Mouse (Mus musculus) MEL (cell line): ENCODE results near the gene Unc45b. TPM values are rescaled to one million over a fixed set of nuclear protein-coding genes. Genes with fewer than 3 reads are reported as not detected.

Source experiments
- DNase-seq: peaks from one replicate; pipeline ENCODE4 v3.0.0; 2011; ENCODE audit warnings: low read depth, low spot score
- H3K27ac ChIP-seq: 2 replicates; pipeline ENCODE4 v1.5.1; 2012; ENCODE audit warnings: low read depth, mild to moderate bottlenecking, control low read depth, low read length, moderate library complexity; ENCODE audit not compliant: control insufficient read depth
- H3K27me3 ChIP-seq, 2 experiments: fragments of 150-350 bp in 1 of 2; sonication (generic) in 1 of 2; 2 replicates each; pipeline ENCODE4 v1.6.1; 2012; ENCODE audit warnings: low read length in 2 of 2, mild to moderate bottlenecking in 2 of 2, improper control_type of control experiment in 1 of 2, moderate library complexity in 1 of 2; ENCODE audit not compliant: insufficient read depth in 2 of 2, control insufficient read depth in 1 of 2
- H3K36me3 ChIP-seq, 2 experiments: 2 replicates each; pipeline ENCODE4 v1.6.1; 2012 to 2014; ENCODE audit warnings: low read length in 2 of 2, improper control_type of control experiment in 1 of 2, inconsistent platforms in 1 of 2, mild to moderate bottlenecking in 1 of 2; ENCODE audit not compliant: insufficient read depth in 2 of 2, control insufficient read depth in 1 of 2
- H3K4me1 ChIP-seq, 2 experiments: fragments of 150-350 bp in 1 of 2; sonication (generic) in 1 of 2; 2 replicates each; pipeline ENCODE4 v1.6.1; 2012; ENCODE audit warnings: low read length in 2 of 2, improper control_type of control experiment in 1 of 2, mild to moderate bottlenecking in 1 of 2; ENCODE audit not compliant: insufficient read depth in 2 of 2, control insufficient read depth in 1 of 2
- H3K4me3 ChIP-seq, 2 experiments: fragments of 150-350 bp in 1 of 2; sonication (generic) in 1 of 2; 2 replicates each; pipeline ENCODE4 v1.5.1; 2012; ENCODE audit warnings: low read depth in 2 of 2, low read length in 2 of 2, mild to moderate bottlenecking in 2 of 2, moderate library complexity in 2 of 2, control low read depth in 1 of 2, improper control_type of control experiment in 1 of 2; ENCODE audit not compliant: control insufficient read depth in 1 of 2, insufficient read depth in 1 of 2
- H3K79me2 ChIP-seq: 2 replicates; pipeline ENCODE4 v1.6.1; 2012; ENCODE audit warnings: mild to moderate bottlenecking, low read length, moderate library complexity; ENCODE audit not compliant: control insufficient read depth, poor library complexity, insufficient read depth
- H3K9ac ChIP-seq: 2 replicates; pipeline ENCODE4 v1.6.1; 2012; ENCODE audit warnings: low read depth, mild to moderate bottlenecking, control low read depth, low read length, moderate library complexity; ENCODE audit not compliant: control insufficient read depth, poor library complexity, severe bottlenecking
- H3K9me3 ChIP-seq: fragments of 150-350 bp; sonication (generic); replicated peaks from 2 replicates; pipeline ENCODE4 v1.6.1; 2012; ENCODE audit warnings: mild to moderate bottlenecking, low read length, improper control_type of control experiment, moderate library complexity; ENCODE audit not compliant: insufficient read depth
- CHD1 ChIP-seq: IDR thresholded peaks from 2 replicates; pipeline ENCODE4 v1.6.1; 2012; ENCODE audit warnings: low read depth, mild to moderate bottlenecking, inconsistent platforms, low read length, improper control_type of control experiment
- CHD2 ChIP-seq: IDR thresholded peaks from 2 replicates; pipeline ENCODE4 v1.6.1; 2011; ENCODE audit warnings: low read length, improper control_type of control experiment
- CTCF ChIP-seq, 3 experiments: IDR thresholded peaks in 2 of 3; conservative IDR thresholded peaks in 1 of 3; 2 replicates each; pipeline ENCODE4 v1.5.1; 2011 to 2012; ENCODE audit warnings: low read length in 3 of 3, low read depth in 2 of 3, mild to moderate bottlenecking in 2 of 3, improper control_type of control experiment in 1 of 3, inconsistent platforms in 1 of 3, mixed read lengths in 1 of 3, moderate library complexity in 1 of 3; ENCODE audit not compliant: control insufficient read depth in 1 of 3, insufficient read depth in 1 of 3, poor library complexity in 1 of 3, severe bottlenecking in 1 of 3
- E2F4 ChIP-seq: IDR thresholded peaks from 2 replicates; pipeline ENCODE4 v1.6.1; 2011; ENCODE audit warnings: low read depth, low read length, improper control_type of control experiment, borderline replicate concordance
- ELF1 ChIP-seq: IDR thresholded peaks from 2 replicates; pipeline ENCODE4 v1.6.1; 2014; ENCODE audit warnings: low read depth, mild to moderate bottlenecking, inconsistent platforms, low read length, improper control_type of control experiment, moderate library complexity
- ETS1 ChIP-seq: IDR thresholded peaks from 2 replicates; pipeline ENCODE4 v1.6.1; 2012; ENCODE audit warnings: low read depth, mild to moderate bottlenecking, inconsistent platforms, low read length, improper control_type of control experiment, moderate library complexity
- GABPA ChIP-seq: IDR thresholded peaks from 2 replicates; pipeline ENCODE4 v1.6.1; 2012; ENCODE audit warnings: low read depth, mild to moderate bottlenecking, inconsistent platforms, low read length, improper control_type of control experiment, moderate library complexity
- GATA1 ChIP-seq: IDR thresholded peaks from 2 replicates; pipeline ENCODE4 v1.6.1; 2011; ENCODE audit warnings: low read depth, low read length, improper control_type of control experiment
- MAFK ChIP-seq: IDR thresholded peaks from 2 replicates; pipeline ENCODE4 v1.6.1; 2011; ENCODE audit warnings: low read depth, mild to moderate bottlenecking, low read length, improper control_type of control experiment, borderline replicate concordance
- MAX ChIP-seq: IDR thresholded peaks from 2 replicates; pipeline ENCODE4 v1.6.1; 2011; ENCODE audit warnings: low read length, improper control_type of control experiment
- MAZ ChIP-seq: IDR thresholded peaks from 2 replicates; pipeline ENCODE4 v1.6.1; 2012; ENCODE audit warnings: low read depth, mild to moderate bottlenecking, inconsistent platforms, low read length, improper control_type of control experiment
- MEF2A ChIP-seq: IDR thresholded peaks from 2 replicates; pipeline ENCODE4 v1.6.1; 2014; ENCODE audit warnings: low read depth, mild to moderate bottlenecking, inconsistent platforms, low read length, improper control_type of control experiment; ENCODE audit not compliant: poor library complexity, insufficient replicate concordance, severe bottlenecking; ENCODE audit errors: extremely low read depth
- MXI1 ChIP-seq: IDR thresholded peaks from 2 replicates; pipeline ENCODE4 v1.6.1; 2011; ENCODE audit warnings: mild to moderate bottlenecking, low read depth, low read length, improper control_type of control experiment
- MYB ChIP-seq: IDR thresholded peaks from 2 replicates; pipeline ENCODE4 v1.6.1; 2011; ENCODE audit warnings: mild to moderate bottlenecking, low read depth, low read length, improper control_type of control experiment
- MYC ChIP-seq: IDR thresholded peaks from 2 replicates; pipeline ENCODE4 v1.6.1; 2011; ENCODE audit warnings: low read depth, mild to moderate bottlenecking, low read length, improper control_type of control experiment, moderate library complexity
- NELFE ChIP-seq: IDR thresholded peaks from 2 replicates; pipeline ENCODE4 v1.6.1; 2011; ENCODE audit warnings: low read depth, low read length, improper control_type of control experiment
- NRF1 ChIP-seq: IDR thresholded peaks from 2 replicates; pipeline ENCODE4 v1.6.1; 2014; ENCODE audit warnings: low read depth, mild to moderate bottlenecking, inconsistent platforms, low read length, improper control_type of control experiment, moderate library complexity; ENCODE audit not compliant: poor library complexity, insufficient read depth, severe bottlenecking
- POLR2A ChIP-seq, 2 experiments: IDR thresholded peaks; 2 replicates each; pipeline ENCODE4 v1.6.1; 2011 to 2012; ENCODE audit warnings: low read length in 2 of 2, mild to moderate bottlenecking in 2 of 2, control low read depth in 1 of 2, improper control_type of control experiment in 1 of 2, low read depth in 1 of 2, moderate library complexity in 1 of 2; ENCODE audit not compliant: control insufficient read depth in 1 of 2, insufficient read depth in 1 of 2, poor library complexity in 1 of 2
- RCOR1 ChIP-seq: IDR thresholded peaks from 2 replicates; pipeline ENCODE4 v1.6.1; 2012; ENCODE audit warnings: low read depth, mild to moderate bottlenecking, inconsistent platforms, low read length, improper control_type of control experiment
- SIN3A ChIP-seq: IDR thresholded peaks from 2 replicates; pipeline ENCODE4 v1.6.1; 2012; ENCODE audit warnings: low read length, improper control_type of control experiment, inconsistent platforms
- SMC3 ChIP-seq: IDR thresholded peaks from 2 replicates; pipeline ENCODE4 v1.6.1; 2011; ENCODE audit warnings: low read depth, low read length, improper control_type of control experiment
- TAL1 ChIP-seq: IDR thresholded peaks from 2 replicates; pipeline ENCODE4 v1.6.1; 2012; ENCODE audit warnings: mild to moderate bottlenecking, inconsistent platforms, low read length, moderate library complexity, mixed read lengths
- TBP ChIP-seq: IDR thresholded peaks from 2 replicates; pipeline ENCODE4 v1.8.0; 2011; ENCODE audit warnings: low read depth, low read length, improper control_type of control experiment
- TCF12 ChIP-seq: IDR thresholded peaks from 2 replicates; pipeline ENCODE4 v1.6.1; 2014; ENCODE audit warnings: low read depth, mild to moderate bottlenecking, inconsistent platforms, low read length, improper control_type of control experiment, moderate library complexity
- UBTF ChIP-seq: IDR thresholded peaks from 2 replicates; pipeline ENCODE4 v1.6.1; 2012; ENCODE audit warnings: low read depth, mild to moderate bottlenecking, inconsistent platforms, low read length, improper control_type of control experiment, moderate library complexity, borderline replicate concordance; ENCODE audit not compliant: insufficient read depth
- USF1 ChIP-seq: IDR thresholded peaks from 2 replicates; pipeline ENCODE4 v1.6.1; 2014; ENCODE audit warnings: low read depth, mild to moderate bottlenecking, inconsistent platforms, low read length, improper control_type of control experiment, moderate library complexity
- USF2 ChIP-seq, 2 experiments: IDR thresholded peaks; 2 replicates each; pipeline ENCODE4 v1.6.1; 2011 to 2012; ENCODE audit warnings: improper control_type of control experiment in 2 of 2, low read length in 2 of 2, borderline replicate concordance in 1 of 2, inconsistent platforms in 1 of 2, low read depth in 1 of 2, mild to moderate bottlenecking in 1 of 2; ENCODE audit not compliant: insufficient read depth in 1 of 2
- ZC3H11A ChIP-seq: IDR thresholded peaks from 2 replicates; pipeline ENCODE4 v1.6.1; 2012; ENCODE audit warnings: low read depth, mild to moderate bottlenecking, inconsistent platforms, low read length, improper control_type of control experiment
- polyA plus RNA-seq, 2 experiments: library from polyadenylated mRNA; stranded (reverse) in 1 of 2; unstranded in 1 of 2; fragments of >175 nt in 1 of 2; fragments of >200 nt in 1 of 2; gene quantifications; 2 replicates each; pipeline versions ENCODE4 v1.2.1 to v1.2.4; 2012; ENCODE audit warnings: low replicate concordance in 2 of 2, low read depth in 1 of 2; ENCODE audit not compliant: insufficient read length in 2 of 2, insufficient read depth in 1 of 2, missing spikeins in 1 of 2
- total RNA-seq: library from RNA; depleted of rRNA; stranded (reverse); fragments of 300-350 nt; gene quantifications from 2 replicates; pipeline ENCODE4 v1.2.3, GENCODE M21; 2012

Gene Unc45b
- total and polyA plus RNA-seq, 3 experiments: 0.08 to 0.29 TPM; not detected in 1

DNA sequence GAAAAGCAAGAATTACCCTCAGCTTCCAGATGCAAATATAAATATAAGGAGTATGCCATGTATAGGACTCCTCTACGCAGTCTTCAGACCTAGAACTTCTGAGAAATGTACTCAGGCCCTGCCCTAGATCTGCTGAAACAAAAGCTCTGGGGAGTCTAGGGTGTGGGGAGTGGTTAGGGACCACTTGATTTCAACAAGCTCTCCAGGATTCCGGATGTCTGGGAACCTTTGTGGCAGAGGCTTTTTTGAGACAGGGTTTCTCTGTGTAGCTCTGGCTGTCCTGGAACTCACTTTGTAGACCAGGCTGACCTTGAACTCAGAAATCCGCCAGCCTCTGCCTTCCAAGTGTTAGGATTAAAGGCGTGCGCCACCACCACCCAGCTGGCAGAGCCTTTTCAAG, 4.5 kb upstream of the Unc45b start:
- no peaks in the 10 kb centered on the region for H3K9me3 ChIP-seq
- TF ChIP-seq MYB (no peak), MAFK (no peak), ELF1 (no peak), USF1 (no peak), GATA1 (no peak), ETS1 (no peak), MAX (no peak)
- TF ChIP-seq, all 39 proteins: peak for 0
- no peak overlapping the region for H3K27ac ChIP-seq
- peaks cover 21% of the 10 kb centered on the region for H3K79me2 ChIP-seq
- H3K4me3 ChIP-seq: no peak overlapping the region
- peaks cover 4 to 17% of the 10 kb centered on the region in 2 experiments for H3K36me3 ChIP-seq
- no peaks in the 10 kb centered on the region for H3K27me3 ChIP-seq
- H3K4me1 ChIP-seq: peaks cover 0 to 12% of the 10 kb centered on the region in 2 experiments; a peak in 3 of 4 replicates
- no peak for DNase-seq
- H3K9ac ChIP-seq: no peak overlapping the region

DNA sequence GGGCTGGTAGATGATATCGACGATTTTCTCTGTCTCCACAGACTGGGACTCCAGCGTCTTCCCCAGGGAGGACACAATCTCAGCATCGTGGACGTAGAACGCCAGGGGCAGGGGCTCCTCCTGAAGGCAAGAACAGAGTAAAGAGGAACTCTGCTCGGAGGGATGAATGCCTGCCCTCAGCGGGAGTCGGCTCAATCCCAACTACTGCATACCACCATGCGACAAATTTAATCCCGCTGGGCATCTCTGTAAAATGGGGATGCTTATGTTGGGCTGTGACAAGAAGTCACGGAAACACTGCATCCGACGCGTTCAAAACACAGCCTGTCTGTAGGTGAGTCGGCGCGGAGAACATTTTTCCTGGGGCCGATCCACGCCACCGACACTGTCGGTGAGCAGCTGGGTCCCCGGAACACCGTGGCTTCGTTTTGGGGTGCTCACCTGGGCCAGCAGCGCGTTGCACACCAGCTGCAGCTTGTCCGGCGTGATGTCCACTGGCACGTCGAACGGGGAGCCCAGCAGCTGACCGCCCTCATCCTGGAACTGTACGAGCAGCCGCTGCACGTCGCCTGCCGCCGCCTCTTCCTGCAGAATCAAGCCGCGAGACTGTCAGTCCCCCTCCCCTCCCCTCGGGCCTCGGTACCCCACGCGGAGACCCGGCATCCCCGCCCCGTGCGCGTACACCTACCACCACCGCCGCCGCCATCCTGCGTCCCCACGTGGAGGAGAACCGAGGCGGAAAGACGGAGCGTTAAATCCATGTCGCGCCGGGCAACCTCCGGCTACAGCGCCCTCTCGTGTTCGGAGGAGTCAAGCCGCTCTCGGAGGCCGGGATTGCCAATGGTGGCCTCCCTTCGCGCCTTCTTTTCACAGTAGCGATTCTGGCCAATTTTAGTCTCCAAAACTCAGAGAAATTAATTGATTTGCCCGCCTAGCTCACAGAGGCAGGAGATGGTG, 2.4 kb upstream of the Unc45b start, which contains the start of gene Nle1:
Nle1 (minus strand) TSS at position 761 of the 957 bp plus-strand sequence.
- peak within 1 kb of the TSS; percentile 96 to 98 for H3K4me3 ChIP-seq
- H3K27me3 ChIP-seq: no peaks in the 10 kb centered on the region
- DNase-seq: peak; percentile 97
- peak within 1 kb of the TSS; percentile 94 for H3K9ac ChIP-seq
- peaks cover 4 to 17% of the 10 kb centered on the region in 2 experiments for H3K36me3 ChIP-seq
- H3K9me3 ChIP-seq: no peaks in the 10 kb centered on the region
- H3K79me2 ChIP-seq: peaks cover 21% of the 10 kb centered on the region
- H3K27ac ChIP-seq: peak within 1 kb of the TSS; percentile 65
- H3K4me1 ChIP-seq: peaks cover 0 to 12% of the 10 kb centered on the region in 2 experiments; a peak in 3 of 4 replicates
- TF ChIP-seq CTCF (IDR thresholded peaks at IDR 0.05 in 2 of 3, conservative IDR thresholded peaks at IDR 0.05 in 1 of 3; ENCODE audit: control insufficient read depth in 1 of 3, insufficient read depth in 1 of 3, low read depth in 2 of 3, low read length in 3 of 3, poor library complexity in 1 of 3, severe bottlenecking in 1 of 3): peak; percentile 70 to 99 (median 96)
- peak; percentile 90 for TF ChIP-seq E2F4
- peak; percentile 91 to 98 for TF ChIP-seq POLR2A (IDR thresholded peaks at IDR 0.05; ENCODE audit: control insufficient read depth in 1 of 2, insufficient read depth in 1 of 2, low read depth in 1 of 2, low read length in 2 of 2, poor library complexity in 1 of 2)
- TF ChIP-seq MYC: peak; percentile 99
- no peak; the same call in 1 of the 2 replicates for TF ChIP-seq MAZ
- TF ChIP-seq MAFK: no peak
- TF ChIP-seq MYB: no peak
- no peak; the same call in 1 of the 2 replicates for TF ChIP-seq SMC3
- no peak for TF ChIP-seq CHD1
- no peak for TF ChIP-seq CHD2
- peak; percentile 99 for TF ChIP-seq SIN3A
- 0 out of 2 replicates have a peak, but pooled peaks have one; percentile 21 for TF ChIP-seq UBTF
- no peak for TF ChIP-seq USF2 (IDR thresholded peaks at IDR 0.05; ENCODE audit: borderline replicate concordance in 1 of 2, insufficient read depth in 1 of 2, low read depth in 1 of 2, low read length in 2 of 2)
- no peak for TF ChIP-seq TAL1
- no peak for TF ChIP-seq NRF1
- TF ChIP-seq USF1: peak; percentile 82
- TF ChIP-seq RCOR1: no peak
- no peak for TF ChIP-seq ZC3H11A
- no peak; the same call in 1 of the 2 replicates for TF ChIP-seq GABPA
- TF ChIP-seq MEF2A: no peak
- TF ChIP-seq TBP: peak; percentile 94
- TF ChIP-seq ELF1: peak; percentile 64
- TF ChIP-seq MXI1: peak; percentile 100
- peak; percentile 86 for TF ChIP-seq NELFE
- TF ChIP-seq TCF12: peak; percentile 73
